Mouse (Mus musculus) left cerebral cortex, postnatal 4 days (tissue): ENCODE results near the gene Wdr95. TPM values are rescaled to one million over a fixed set of nuclear protein-coding genes. Genes with fewer than 3 reads are reported as not detected.

Source experiments
- DNase-seq: peaks from one replicate; pipeline ENCODE4 v3.0.0-alpha.2; 2022
- intact Hi-C: fragments of 180-260 bp; cut with DNase I; formaldehyde crosslinking; loops from one replicate; pipeline ENCODE4 v1.15.1; 2025
- total RNA-seq, 2 experiments: library from RNA; stranded (reverse); gene quantifications; 2 replicates each; pipeline ENCODE4 v1.2.3; 2021

Gene Wdr95
- under 1 TPM in 1 of 2 experiments, not detected in 1; 0.85 TPM for total RNA-seq

DNA sequence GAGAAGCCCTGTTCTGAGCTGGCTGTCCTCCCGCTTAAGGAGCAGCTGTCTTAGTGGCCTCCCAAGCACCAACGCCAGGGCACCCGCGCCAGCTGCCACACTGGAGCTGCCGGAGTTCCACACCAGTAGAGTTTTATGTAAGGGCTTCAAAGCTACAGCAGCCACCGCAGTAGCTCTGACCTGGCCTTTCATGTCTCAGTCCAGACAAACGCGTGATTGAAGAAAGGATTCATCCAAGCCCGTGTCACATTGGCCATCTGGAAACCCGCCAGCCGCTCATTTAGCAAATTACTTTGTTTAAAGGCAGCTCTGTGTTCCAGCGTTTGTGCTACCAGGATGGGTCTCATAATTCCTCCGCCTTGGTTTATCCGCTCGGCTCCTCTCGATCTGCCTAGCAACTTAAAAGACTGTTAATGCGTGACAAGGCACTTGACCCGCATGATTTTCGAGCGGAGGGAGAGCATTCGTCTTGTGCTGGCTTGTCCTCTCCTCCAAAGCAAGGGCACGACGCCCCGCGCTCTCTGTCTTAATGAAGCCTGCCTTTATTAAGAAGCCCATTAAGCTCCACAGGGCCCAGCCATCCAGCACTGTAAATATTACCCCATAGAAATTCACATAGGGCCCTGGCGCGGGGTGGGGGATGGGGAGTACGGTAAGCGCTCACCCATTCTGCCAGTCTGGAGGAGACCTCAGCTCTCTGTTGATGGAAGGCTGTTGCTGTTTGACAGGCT is at the start of gene Wdr95:
Gene Wdr95, plus strand, starts transcription at position 681 of the 731 bp plus-strand sequence.
- DNase-seq = peak; percentile 90
- intact Hi-C loops = loop anchor here (10.0 kb wide), 3 partner anchors 333 to 723 kb away; no protein-coding TSS in a partner anchor

DNA sequence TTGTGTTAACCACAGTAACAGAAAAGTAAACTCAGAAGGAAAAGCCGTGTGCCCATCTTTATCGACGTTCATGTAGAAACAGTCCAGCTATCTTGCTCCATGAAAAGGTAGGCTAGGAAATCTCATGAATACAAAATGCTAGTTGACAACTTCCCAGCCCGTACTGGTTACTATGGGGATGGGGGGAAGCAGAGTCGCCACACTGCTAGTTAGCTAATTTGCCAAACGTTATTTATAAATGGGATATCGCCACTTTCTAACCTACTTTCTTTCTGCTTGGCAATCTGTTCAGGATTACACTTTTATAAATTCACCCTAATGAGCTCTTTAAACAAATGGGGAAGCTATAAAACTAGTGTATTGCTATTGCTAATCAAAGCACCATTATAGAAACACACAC is 46.6 kb upstream of the Wdr95 start:
- DNase-seq = no peak
- intact Hi-C loops = no loop called here

DNA sequence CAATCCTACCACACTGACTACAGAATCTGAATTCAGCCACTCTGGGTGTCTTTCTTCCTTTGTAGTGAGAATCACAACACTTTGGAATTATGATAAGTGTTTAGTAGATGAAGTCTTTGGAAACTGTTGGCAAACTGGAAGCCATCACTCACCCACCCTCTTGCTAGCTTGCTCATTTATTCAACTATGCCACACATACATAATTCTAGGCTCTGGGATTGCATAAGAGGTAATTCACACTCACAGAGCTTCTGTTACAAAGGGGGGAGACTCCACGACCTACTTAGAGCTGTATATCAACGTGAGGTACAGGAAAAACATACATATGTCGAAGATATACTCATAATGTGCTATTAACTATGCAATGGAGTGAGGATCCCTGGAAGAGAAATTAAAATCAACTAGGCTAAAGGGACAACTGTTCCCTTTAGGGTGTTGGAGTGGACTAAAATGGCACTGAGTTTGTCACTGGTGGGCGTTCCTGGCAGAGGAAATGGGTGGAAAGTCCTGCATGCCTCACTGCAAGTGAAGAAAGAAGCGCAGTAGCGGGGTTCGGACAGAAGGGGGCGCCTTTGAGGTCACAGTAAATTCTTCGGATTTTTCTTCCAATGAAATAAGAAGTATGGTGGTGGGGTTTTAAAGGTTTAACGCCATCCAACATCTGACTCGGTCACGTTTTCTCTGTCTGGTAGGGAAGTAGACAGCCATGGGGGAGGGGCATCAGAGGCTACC is 45.0 kb upstream of the Wdr95 start:
- no peak for DNase-seq
- intact Hi-C loops = no loop called here

DNA sequence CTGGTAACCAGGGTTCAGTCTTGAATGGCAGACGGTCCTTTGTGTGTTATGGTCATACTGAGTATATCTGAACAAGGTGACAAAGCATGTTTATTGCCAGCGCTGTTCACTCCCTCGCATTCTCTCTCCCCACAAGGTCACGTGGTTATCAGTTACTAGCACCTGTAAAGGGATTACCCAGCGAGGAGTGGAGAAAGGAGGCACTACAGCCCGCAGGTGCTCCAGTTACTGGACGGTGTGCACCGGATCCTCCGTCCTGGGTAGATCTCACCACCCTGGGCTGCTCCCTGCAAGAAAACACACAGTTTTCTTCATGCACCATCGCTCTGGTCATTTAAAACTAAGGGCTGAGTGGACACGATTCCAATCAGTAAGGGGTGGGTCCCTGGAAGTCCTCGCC is 44.2 kb upstream of the Wdr95 start:
- no peak for DNase-seq
- intact Hi-C loops = no loop called here

DNA sequence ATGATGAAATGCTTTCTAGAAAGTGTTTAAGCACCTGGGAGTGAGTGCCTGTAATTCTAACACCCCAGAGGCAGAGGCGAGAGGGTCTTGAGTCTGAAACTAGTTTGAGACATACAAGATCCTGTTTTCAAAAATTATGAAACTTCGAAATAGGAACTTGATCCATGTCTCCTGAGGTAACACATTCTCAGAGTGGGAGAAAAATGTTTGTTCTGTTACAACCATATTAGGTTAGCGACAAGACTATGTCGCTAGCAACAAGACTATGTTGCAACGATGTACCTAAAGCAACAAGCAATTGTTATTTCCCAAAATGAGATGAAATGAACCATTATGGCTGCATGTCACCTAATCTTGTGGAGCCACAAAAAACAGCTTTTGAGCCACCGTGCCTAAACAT is 43.0 kb upstream of the Wdr95 start:
- no peak for DNase-seq
- intact Hi-C loops = no loop called here

DNA sequence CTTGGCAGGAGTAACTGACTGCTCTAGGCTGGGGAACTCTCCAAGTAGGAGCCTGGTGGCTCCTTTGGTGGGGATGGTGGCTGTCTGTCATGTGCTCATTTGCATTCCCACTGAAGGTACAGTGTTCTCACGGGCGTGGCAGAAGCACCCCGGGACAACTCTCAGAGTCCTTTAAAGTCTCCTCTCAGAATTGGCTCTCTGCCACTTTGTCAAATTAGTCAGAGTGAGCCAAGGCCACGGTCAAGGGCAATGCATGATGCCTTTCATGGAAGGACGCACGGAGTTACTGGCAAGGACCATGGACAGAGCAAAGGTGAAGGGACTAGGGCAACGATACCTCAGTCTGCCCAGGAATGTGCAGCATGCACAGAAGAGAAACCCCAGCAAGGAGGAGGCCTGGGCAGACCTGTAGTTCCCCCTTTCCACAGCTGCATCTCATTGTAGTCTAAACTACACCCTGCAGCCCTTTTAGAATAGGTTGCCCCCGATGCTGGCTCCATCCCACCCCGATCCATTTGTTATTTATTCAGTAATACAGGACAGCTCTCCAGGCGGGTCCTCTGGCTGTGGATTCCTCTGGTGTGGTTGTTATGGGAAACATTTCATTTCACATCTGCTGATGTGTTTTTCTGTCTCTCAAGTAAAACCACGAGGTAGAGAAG is 40.0 kb upstream of the Wdr95 start:
- peak; percentile 34 for DNase-seq

DNA sequence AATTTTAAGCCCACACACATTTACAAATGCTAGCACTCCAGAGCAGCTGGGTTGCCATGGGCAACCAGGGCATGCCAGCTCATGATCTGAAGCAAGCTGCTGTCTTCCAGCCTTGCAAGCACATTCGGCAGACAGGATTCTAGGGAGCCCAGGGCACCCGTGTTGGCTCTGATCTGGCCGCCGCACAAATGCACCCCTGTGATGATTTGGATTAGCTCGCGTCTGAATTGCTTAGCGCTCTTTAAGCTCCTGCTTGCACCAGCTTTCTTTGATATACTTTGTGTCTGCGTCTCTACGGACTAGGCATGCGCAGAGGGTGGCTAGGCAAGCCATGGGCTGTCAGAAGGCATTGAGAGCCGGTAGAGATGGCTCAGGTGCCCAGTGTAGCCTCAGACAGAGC is 39.3 kb upstream of the Wdr95 start:
- intact Hi-C loops = no loop called here
- peak; percentile 86 for DNase-seq

More for the DNA sequence above, 40.0 kb upstream of the Wdr95 start:
- intact Hi-C loops = no loop called here

DNA sequence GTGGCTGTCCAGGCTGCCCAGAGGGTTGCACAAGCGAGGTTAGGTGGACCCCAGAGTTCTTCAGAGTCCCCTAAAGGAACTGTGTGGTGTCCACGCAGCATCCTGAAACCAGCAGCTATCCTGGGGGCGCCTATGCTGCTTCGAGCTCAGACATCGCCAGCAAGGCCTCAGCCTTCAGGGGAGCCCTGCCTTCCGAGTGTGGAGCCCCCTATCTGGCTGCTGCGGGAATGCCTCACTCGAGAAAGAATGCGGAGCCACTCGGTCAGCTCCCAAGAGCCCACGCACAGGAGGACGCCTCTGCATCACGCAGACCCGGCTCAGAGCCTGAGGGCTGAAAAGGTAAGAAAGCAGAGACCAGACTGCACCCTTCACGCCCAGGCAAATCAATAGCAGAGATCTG is 38.2 kb upstream of the Wdr95 start:
- intact Hi-C loops = no loop called here
- peak; percentile 44 for DNase-seq

DNA sequence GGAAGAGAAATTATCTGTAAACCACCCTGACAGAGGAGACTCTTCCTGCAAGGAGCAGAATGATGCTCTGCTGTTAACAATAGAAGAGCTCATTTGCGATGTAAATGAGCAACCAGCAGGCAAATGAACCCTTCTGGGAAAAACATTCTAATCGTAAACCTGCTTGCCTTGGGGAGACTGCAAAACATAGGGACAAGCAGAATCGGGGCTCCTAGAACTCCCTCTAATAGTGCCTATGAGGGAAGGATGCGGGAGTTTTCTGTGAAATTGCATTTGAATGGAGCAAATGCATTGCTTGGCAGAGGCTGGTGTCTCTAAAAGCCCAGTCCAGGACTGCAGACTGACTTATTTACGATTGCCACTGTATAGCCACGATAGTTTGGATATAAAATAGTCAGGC is 32.8 kb upstream of the Wdr95 start:
- intact Hi-C loops = no loop called here
- DNase-seq = no peak

DNA sequence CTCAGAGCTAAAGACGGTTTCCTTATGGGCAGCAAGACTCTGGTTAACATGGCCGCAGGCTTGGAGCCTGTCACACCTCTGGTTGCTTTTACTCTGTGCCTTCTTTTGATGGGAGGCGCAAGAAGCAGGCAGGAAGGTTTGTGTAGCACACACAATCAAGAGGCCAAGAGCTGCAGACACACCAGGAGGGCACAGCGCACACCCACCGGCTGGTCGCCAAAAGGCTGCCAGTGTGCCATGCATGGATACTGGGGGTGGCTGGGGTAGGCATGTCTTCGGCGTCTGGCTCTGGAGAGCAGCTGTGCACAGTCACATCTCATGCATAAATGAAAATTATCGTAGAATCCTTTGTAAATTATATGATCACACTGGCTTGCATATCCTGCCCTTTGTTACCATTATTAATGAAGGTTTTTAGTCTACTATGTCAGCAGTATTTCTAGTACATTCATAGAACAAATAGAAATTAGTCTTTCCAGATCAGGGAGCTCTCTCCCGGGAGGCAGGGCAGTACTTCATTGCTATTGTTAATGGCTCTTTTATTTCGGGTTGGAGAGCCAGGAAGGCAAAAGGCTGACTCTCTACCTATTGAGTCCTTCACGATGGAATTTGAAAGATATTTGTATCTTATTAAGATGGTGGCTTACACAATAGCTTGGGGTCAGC is 31.9 kb upstream of the Wdr95 start:
- peak; percentile 74 for DNase-seq
- intact Hi-C loops = no loop called here

DNA sequence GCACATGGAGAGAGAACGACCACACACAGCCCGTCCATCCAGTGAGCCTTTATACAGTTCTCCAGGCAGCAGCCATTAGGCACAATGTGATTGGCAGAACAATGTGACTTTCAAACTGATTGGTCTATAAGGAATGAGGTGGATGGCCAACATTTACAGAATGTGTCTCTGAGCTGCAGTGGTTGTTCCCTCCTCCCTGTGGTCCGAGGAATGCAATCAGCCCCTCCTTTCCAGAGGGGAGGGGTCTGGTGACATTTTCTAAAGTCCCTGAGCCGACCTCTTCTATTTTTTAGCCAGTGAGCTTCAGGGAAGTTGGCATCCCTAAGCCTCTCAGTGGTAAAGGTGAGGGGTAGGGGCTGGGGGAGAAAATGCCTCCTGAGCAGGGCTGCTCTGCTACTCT is 28.5 kb upstream of the Wdr95 start:
- no peak for DNase-seq
- intact Hi-C loops = no loop called here

DNA sequence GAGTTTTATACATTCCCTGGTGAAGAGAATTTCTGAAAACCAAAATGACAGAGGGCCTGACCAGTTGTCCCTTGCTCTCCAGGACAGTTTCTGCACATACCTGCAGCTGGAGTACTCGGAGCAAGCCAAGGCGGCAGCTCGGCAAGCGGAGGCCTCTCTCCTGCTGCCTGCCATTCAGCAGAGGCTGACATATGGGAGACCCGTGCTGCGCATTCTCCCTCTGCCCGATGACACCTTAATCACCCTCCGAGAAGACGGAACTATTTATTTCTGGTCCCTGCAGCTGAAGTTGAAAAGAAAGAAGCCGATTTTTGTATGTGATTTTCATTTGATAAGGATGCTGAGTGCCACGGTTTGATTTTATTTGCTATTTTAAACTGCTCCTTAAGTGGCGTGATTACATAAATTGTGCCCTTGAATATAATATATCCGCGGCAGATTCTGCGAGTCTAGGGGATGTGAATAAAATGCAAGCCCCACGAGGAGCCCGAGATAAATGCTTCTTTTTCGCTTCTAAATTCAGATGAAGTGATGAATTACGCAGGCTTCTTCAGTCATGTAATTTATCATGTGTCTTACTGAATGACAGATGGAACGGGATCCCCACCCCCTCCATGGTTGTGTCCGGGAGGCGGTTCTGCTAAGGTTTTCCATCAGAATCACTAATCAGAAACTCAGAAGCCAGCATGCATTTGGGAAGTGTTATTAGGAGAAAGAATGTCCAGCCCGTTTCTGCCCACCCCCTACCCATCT is 24.9 kb upstream of the Wdr95 start:
- DNase-seq = peak; percentile 59
- intact Hi-C loops = no loop called here

DNA sequence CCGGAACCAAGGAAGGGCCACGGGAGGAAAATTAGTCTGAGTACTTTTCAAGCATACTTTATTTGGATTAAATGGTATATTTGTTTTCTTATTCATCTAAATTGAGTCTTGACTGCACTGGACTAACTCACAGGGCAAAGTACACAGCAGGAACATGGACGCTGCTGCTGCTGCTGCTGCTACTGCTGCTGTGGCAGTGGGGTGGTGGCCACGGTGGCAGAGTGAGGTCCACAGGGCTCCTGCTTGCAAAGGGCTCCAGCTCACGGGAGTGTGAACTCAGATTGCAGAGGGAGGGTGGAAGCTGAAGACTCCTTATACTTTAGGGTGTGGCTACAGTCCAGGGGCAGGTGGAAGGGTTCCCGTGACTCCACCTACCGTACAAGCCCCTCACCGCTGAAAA is 23.5 kb upstream of the Wdr95 start:
- intact Hi-C loops = no loop called here
- DNase-seq = no peak

DNA sequence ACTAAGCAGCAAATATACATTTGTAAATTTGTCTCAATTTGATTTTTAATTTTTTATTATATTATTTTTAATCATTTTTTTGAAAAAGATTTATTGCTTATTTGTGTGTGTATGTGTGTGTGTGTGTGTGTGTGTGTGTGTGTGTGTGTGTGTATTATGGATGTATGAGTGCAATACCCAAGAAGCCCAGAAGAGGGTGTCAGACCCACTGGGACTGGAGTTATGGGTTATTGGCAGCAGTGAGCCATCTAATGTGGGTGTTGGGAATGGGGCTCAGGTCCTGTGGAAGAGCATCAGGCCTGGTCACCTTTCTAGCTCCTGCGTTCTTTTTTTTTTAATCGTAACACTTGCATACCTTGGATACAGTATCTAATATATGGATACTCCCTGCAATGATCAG is 22.4 kb upstream of the Wdr95 start:
- no peak for DNase-seq
- intact Hi-C loops = no loop called here

DNA sequence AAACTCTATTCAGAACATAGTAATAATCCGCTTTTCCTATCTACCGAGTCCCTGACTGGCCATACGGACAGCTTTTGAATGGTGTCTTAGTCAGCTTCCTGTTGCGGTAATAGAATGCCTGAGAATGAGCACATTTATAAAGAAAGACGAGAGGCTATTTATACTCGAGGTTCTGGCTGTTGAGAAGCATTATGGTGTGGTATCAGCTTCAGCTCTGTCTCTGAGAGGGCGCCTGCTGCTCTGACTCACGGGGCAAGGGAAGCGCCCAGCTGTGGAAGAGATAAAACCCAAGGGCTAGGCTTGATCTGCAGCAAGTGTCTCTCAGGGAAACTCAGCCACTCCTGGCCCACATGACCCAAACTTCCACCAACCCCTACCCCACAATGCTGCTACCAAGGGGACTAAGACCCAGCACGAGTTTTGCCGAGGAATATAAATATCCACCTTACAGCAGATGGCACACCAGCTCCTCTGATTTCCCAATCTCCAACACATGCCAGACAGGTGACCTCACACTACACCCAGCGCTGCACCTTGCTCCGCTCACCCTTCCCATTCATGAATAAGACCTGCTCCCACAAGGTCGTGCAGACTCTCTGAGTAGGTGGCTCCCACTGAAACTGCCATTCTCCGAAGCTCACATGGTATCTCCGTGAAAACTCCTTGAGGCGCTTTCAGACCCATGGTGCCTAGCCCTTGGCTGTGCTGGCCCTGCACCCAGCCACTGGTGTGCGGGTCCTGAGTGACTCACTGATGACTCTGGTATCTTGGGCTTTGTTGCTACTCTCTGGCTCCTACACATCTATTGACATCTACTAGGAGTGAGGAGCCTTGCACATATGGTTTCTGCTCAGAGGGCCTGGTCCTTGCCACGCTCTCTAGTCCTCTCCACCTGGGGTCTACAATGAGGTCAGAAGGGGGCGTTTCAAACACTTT is 20.1 kb upstream of the Wdr95 start:
- intact Hi-C loops = no loop called here
- DNase-seq = no peak

DNA sequence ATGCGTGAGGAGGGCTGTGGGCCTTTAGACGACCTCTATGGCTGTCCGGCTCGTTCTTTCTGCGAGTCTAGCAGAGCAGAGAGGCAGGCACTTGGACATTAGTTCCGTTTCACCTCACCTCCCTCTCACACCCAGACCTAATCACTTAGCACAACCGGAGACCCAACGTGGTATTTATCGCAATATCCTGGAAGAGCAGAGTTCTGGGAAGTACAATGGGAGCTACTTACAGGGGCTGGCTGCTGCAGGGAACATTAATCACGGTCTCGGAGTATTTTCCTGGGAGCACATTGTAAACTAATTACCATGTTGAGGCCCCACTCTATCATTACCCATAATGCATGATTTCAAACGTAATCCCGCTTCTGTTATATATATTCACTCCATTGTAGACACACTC is 18.2 kb upstream of the Wdr95 start:
- intact Hi-C loops = no loop called here
- DNase-seq = no peak

DNA sequence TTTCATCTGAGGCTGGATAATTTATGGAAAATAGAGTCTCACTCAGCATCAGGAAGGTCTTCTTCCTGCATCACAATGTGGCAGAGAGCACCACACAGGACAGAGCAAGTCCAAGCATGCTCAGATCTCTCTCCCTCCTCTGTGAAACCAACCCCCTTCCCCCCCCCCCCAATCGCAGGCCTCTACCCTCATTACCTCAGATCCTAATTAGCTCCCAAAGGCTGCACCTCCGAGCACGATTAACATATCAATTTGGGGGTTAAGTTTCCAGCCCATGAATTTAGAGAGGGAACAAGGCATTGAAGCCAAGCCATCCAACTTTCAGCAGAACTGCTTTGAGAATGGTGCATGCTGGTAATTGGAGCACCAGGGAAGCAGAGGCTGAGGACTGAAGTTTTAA is 15.8 kb upstream of the Wdr95 start:
- DNase-seq = no peak
- intact Hi-C loops = no loop called here

DNA sequence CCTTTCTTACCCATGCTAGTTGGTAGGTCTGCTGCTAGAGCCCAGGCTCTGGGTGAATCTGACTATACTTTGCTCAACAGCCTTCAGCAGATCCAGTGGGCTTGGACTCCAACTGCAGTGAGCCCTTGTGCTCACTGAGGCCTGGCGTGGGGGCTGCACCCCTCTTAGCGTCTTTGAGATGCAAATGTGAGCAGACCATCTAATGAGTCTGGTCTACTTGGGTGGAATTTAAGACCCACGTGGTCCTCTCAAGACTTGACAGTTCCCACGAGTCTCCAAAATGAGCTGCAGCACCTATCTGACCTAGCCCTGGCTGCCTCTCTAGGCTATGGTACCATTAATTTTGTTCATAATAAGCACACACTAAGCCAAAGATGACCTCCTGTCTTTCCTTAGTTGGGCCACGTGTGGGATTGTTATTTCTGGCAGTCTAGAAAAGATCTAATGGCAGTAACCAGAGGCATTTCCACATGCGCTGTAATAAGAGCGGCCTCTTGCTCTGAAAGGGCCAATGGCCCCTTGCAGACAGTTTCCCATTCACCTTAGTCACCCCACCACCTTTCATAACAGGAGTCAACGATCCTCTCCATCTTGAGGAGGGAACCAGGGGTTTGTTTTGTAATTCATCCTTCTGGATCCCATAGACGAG is 14.9 kb upstream of the Wdr95 start:
- intact Hi-C loops = no loop called here
- DNase-seq = no peak

DNA sequence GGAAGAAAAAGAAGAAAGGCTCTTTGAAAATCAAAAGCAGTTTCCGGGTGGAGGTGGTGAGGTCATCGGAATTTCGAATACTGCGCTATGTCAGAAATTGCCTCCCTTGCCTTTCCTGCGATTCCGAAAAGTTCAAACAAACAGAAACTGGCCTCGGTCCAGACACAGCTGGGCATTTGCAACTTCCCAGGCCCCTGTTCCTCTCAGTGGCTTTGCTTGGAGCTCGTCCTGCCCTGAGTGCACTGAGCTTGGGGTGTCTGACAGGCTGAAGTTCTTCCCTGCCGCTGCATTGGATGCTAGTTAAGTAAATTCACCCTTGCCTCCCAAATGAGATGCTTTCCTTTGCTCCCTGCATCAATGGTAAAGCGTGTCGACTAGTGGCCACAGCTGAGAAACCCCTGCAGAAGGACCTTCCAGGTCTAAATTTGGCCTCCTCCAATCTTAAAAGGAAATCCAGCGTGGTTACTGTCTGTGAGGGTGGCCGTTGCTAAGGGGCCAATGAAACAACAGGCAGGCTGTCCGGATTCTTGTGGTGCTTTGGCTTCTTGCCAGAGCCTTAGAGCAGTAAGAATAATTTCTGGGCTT is 14.3 kb upstream of the Wdr95 start:
- peak; percentile 54 for DNase-seq
- intact Hi-C loops = no loop called here
